Mouse (Mus musculus) liver, adult 2 months (tissue): ENCODE data around the gene Ppp1r1c. TPM values are rescaled to one million over a fixed set of nuclear protein-coding genes. Genes with fewer than 3 reads are reported as not detected.
A peak's percentile ranks its signal among the peaks of the same experiment; 100 is the strongest.

ENCODE experiments used
- DNase-seq: peaks from one replicate; pipeline ENCODE4 v3.0.0-alpha.2; 2011; ENCODE audit warnings: low read depth, low spot score; ENCODE audit errors: extremely low read depth
- H3K27ac ChIP-seq: fragments of 200-500 bp; replicated peaks from 2 replicates; pipeline ENCODE4 v1.5.1; 2012; ENCODE audit warnings: low read depth, mild to moderate bottlenecking, control low read depth, inconsistent platforms, low read length; ENCODE audit not compliant: insufficient read depth
- H3K27me3 ChIP-seq: fragments of 200-500 bp; 2 replicates; pipeline ENCODE4 v1.6.1; 2012; ENCODE audit warnings: mild to moderate bottlenecking, moderate library complexity, low read length, inconsistent platforms; ENCODE audit not compliant: control insufficient read depth, insufficient read depth
- H3K36me3 ChIP-seq: fragments of 200-500 bp; 2 replicates; pipeline ENCODE4 v1.6.1; 2012; ENCODE audit warnings: low read length, inconsistent platforms; ENCODE audit not compliant: control insufficient read depth, insufficient read depth
- H3K4me1 ChIP-seq: fragments of 200-500 bp; 2 replicates; pipeline ENCODE4 v1.6.1; 2011; ENCODE audit warnings: low read length; ENCODE audit not compliant: control insufficient read depth, insufficient read depth
- H3K4me3 ChIP-seq: fragments of 200-500 bp; 2 replicates; pipeline ENCODE4 v1.5.1; 2011; ENCODE audit warnings: low read depth, mild to moderate bottlenecking, control low read depth, low read length, moderate library complexity; ENCODE audit not compliant: insufficient read depth
- H3K79me2 ChIP-seq: fragments of 200-500 bp; 2 replicates; pipeline ENCODE4 v1.6.1; 2012; ENCODE audit warnings: inconsistent platforms, mild to moderate bottlenecking, low read length, moderate library complexity; ENCODE audit not compliant: control insufficient read depth, insufficient read depth
- H3K9ac ChIP-seq: fragments of 200-500 bp; 2 replicates; pipeline ENCODE4 v1.6.1; 2012; ENCODE audit warnings: low read depth, mild to moderate bottlenecking, control low read depth, inconsistent platforms, low read length
- CTCF ChIP-seq: fragments of 200-500 bp; IDR thresholded peaks from 2 replicates; pipeline ENCODE4 v1.5.1; 2011; ENCODE audit warnings: low read depth, low read length, control low read depth
- POLR2A ChIP-seq: fragments of 200-500 bp; IDR thresholded peaks from 2 replicates; pipeline ENCODE4 v1.6.1; 2011; ENCODE audit warnings: low read length, control low read depth; ENCODE audit not compliant: insufficient read depth; ENCODE audit errors: extremely low read depth
- WGBS: fragments of 180-500 bp; shearing (Covaris S2); methylation state at CpG from one replicate; pipeline ENCODE4 v1.1.7; 2018; 5-methylcytosine and 5-hydroxymethylcytosine counted together
- polyA plus RNA-seq: library from polyadenylated mRNA; depleted of rRNA; stranded (reverse); fragments of >200 nt; gene quantifications from 2 replicates; pipeline ENCODE4 v1.2.3, GENCODE M21; 2012
- total RNA-seq: library from RNA; depleted of rRNA; stranded (reverse); fragments of >200 nt; gene quantifications from 2 replicates; pipeline ENCODE4 v1.2.3, GENCODE M21; 2014

The Ppp1r1c gene
- total and polyA plus RNA-seq, 2 experiments, result not detected

GRCm38 (mm10) chr2:79715925-79716324, 8.3 kb downstream of the Ppp1r1c start:
- no peaks in the 10 kb centered on the region for H3K4me1 ChIP-seq
- no peaks in the 10 kb centered on the region for H3K27me3 ChIP-seq
- 90% methylated on average over 2 of the region's 2 CpGs for WGBS
- no peaks in the 10 kb centered on the region for H3K36me3 ChIP-seq
- DNase-seq, result no peak
- TF ChIP-seq POLR2A (no peak), CTCF (no peak)
- no peak overlapping the region for H3K9ac ChIP-seq
- H3K27ac ChIP-seq, result no peak overlapping the region
- no peaks in the 10 kb centered on the region for H3K79me2 ChIP-seq
- H3K4me3 ChIP-seq, result no peak overlapping the region

DNA sequence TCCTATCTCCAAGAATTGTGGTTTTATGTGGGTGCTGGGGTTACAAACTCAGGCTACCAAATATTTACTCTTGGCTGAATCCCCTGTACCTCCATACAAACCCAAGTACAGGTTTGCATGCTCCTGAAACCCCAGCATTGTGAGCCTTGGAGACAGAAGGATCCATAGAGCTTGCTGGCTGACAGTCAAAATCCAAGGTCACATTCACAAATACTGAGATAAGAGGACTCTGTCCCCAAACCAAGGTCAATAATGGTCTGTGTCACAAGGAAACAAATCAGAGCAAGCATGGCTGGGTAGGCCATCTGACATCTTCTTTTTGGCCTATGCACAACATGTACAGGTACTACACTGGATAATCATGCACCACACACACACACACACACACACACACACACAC, 10.3 kb downstream of the Ppp1r1c start:
- Histone ChIP-seq H3K27me3 (no peaks in the 10 kb centered on the region), H3K4me1 (no peaks in the 10 kb centered on the region), H3K36me3 (no peaks in the 10 kb centered on the region), H3K4me3 (no peak overlapping the region), H3K27ac (no peak overlapping the region), H3K9ac (no peak overlapping the region), H3K79me2 (no peaks in the 10 kb centered on the region)
- DNase-seq, result peak; percentile 3
- TF ChIP-seq CTCF, result no peak
- TF ChIP-seq POLR2A, result no peak

- Histone ChIP-seq H3K4me1 (no peaks in the 10 kb centered on the region), H3K36me3 (no peaks in the 10 kb centered on the region), H3K4me3 (no peak overlapping the region), H3K9ac (no peak overlapping the region), H3K27me3 (no peaks in the 10 kb centered on the region), H3K27ac (no peak overlapping the region), H3K79me2 (no peaks in the 10 kb centered on the region)
- no peak for TF ChIP-seq POLR2A
- no peak for TF ChIP-seq CTCF
- WGBS, result 11% methylated on average over 1 of the region's 1 CpGs
- DNase-seq, result no peak
These were observed 14.8 kb downstream of the Ppp1r1c start for GRCm38 (mm10) chr2:79722415-79722814.

- Histone ChIP-seq H3K36me3 (no peaks in the 10 kb centered on the region), H3K79me2 (no peaks in the 10 kb centered on the region), H3K4me1 (no peaks in the 10 kb centered on the region), H3K9ac (no peak overlapping the region), H3K27me3 (no peaks in the 10 kb centered on the region), H3K27ac (no peak overlapping the region), H3K4me3 (no peak overlapping the region)
- peak; percentile 32 for DNase-seq
- WGBS, result 78% methylated on average over 2 of the region's 2 CpGs
- no peak for TF ChIP-seq POLR2A
- TF ChIP-seq CTCF, result no peak
These were observed 31.4 kb downstream of the Ppp1r1c start for GRCm38 (mm10) chr2:79738958-79739357.

- Histone ChIP-seq H3K36me3 (no peaks in the 10 kb centered on the region), H3K79me2 (no peaks in the 10 kb centered on the region), H3K27me3 (no peaks in the 10 kb centered on the region), H3K4me1 (no peaks in the 10 kb centered on the region), H3K9ac (no peak overlapping the region), H3K27ac (no peak overlapping the region), H3K4me3 (no peak overlapping the region)
- no peak for TF ChIP-seq POLR2A
- TF ChIP-seq CTCF, result no peak
- 71% methylated on average over 2 of the region's 2 CpGs for WGBS
- peak; percentile 8 for DNase-seq
These were observed 34.4 kb downstream of the Ppp1r1c start for GRCm38 (mm10) chr2:79741966-79742365.

DNA sequence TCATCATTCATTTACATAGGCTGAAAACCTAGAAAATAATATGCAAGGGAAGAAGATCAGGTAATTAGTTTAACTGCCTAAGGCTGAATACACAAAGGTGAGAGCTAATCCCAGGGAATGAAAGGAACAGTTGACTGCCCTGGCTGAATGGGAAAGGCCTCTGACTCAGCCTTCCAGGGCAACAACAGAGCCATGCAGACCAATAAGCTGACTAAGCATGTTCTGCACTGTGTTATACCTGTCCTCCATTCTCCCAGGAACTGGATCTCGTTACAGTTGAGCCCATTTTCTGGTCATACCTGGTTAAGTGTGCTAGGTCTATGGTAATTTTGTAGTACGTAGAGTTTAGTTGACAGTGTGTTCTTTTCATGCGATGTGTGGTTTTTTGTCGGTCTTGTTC, 36.6 kb downstream of the Ppp1r1c start:
- no peak for TF ChIP-seq POLR2A
- TF ChIP-seq CTCF, result no peak
- no peaks in the 10 kb centered on the region for H3K27me3 ChIP-seq
- H3K9ac ChIP-seq, result no peak overlapping the region
- no peaks in the 10 kb centered on the region for H3K79me2 ChIP-seq
- no peak for DNase-seq
- no peaks in the 10 kb centered on the region for H3K36me3 ChIP-seq
- H3K27ac ChIP-seq, result no peak overlapping the region
- no peaks in the 10 kb centered on the region for H3K4me1 ChIP-seq
- H3K4me3 ChIP-seq, result no peak overlapping the region
- WGBS, result 87% methylated on average over 4 of the region's 4 CpGs
